Mouse (Mus musculus) stomach, embryonic 16.5 days (tissue): ENCODE data around the gene Cdsn. TPM values are rescaled to one million over a fixed set of nuclear protein-coding genes. Genes with fewer than 3 reads are reported as not detected.

Source experiments
- ATAC-seq: fragments of 200-750 bp; cut with Nextera tagmentation; 2 replicates; pipeline ENCODE4 v1.8.0; 2017; ENCODE audit warnings: moderate number of reproducible peaks, moderate TSS enrichment; ENCODE audit not compliant: insufficient read depth, low FRiP score
- H3K27ac ChIP-seq: fragments of 300-500 bp; sonication (generic); 2 replicates; pipeline ENCODE4 v1.5.1; 2014; ENCODE audit warnings: low read length
- H3K27me3 ChIP-seq: fragments of 300-500 bp; sonication (generic); 2 replicates; pipeline ENCODE4 v1.6.1; 2014; ENCODE audit warnings: low read length, control low read depth, mixed read lengths; ENCODE audit not compliant: control insufficient read depth, insufficient read depth
- H3K36me3 ChIP-seq: fragments of 300-500 bp; sonication (generic); 2 replicates; pipeline ENCODE4 v1.6.1; 2014; ENCODE audit warnings: low read length; ENCODE audit not compliant: control insufficient read depth, insufficient read depth
- H3K4me1 ChIP-seq: fragments of 300-500 bp; sonication (generic); 2 replicates; pipeline ENCODE4 v1.6.1; 2014; ENCODE audit warnings: low read length, control low read depth, mixed read lengths; ENCODE audit not compliant: control insufficient read depth, insufficient read depth
- H3K4me2 ChIP-seq: fragments of 300-500 bp; sonication (generic); 2 replicates; pipeline ENCODE4 v1.6.1; 2014; ENCODE audit warnings: low read depth, low read length, mixed read lengths
- H3K4me3 ChIP-seq: fragments of 300-500 bp; sonication (generic); replicated peaks from 2 replicates; pipeline ENCODE4 v1.5.1; 2014; ENCODE audit warnings: mild to moderate bottlenecking, low read length
- H3K9ac ChIP-seq: fragments of 300-500 bp; sonication (generic); 2 replicates; pipeline ENCODE4 v1.6.1; 2014; ENCODE audit warnings: low read length
- H3K9me3 ChIP-seq: fragments of 300-500 bp; sonication (generic); replicated peaks from 2 replicates; pipeline ENCODE4 v1.6.1; 2016; ENCODE audit warnings: low read length, control low read depth; ENCODE audit not compliant: control insufficient read depth
- WGBS: fragments of 180-500 bp; shearing (Covaris S2); extraction: QIAGEN DNeasy Blood & Tissue Kit; methylation state at CpG from one replicate; pipeline ENCODE4 v1.1.7; 2014; 5-methylcytosine and 5-hydroxymethylcytosine counted together
- polyA plus RNA-seq: library from polyadenylated mRNA; unstranded; fragments of >200 nt; fragmentation: Nextera tagmentation; extraction: Ambion mirVana; gene quantifications from 2 replicates; pipeline ENCODE4 v1.2.1, GENCODE M21; 2015

Gene Cdsn
- polyA plus RNA-seq, 1 experiment from 2014 or later = 7.7 TPM

DNA sequence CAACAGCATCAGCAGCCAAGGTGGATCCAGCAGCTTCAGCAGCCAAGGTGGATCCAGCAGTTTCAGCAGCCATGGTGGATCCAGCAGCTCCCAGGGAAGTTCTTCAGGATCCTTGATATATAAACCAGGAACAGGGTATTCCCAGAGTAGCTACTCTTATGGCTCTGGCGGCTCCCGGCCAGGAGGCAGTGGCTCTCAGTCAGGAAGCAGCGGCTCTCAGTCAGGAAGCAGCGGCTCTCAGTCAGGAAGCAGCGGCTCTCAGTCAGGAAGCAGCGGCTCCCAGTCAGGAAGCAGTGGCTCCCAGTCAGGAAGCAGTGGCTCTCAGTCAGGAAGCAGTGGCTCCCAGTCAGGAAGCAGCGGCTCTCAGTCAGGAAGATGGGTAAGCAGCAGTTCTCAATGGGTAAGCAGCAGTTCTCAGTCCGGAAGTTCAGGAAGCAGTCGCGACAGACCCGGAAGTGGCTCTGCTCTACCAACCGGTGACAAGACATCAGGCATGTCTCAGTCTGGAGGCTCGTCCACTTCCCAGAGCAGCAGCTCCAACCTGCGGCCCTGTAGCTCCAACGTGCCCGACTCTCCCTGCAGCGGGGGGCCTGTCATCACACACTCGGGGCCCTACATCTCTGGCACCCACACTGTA lies 3.0 kb downstream of the Cdsn start:
- Histone ChIP-seq H3K36me3 (no peaks in the 10 kb centered on the region), H3K9ac (no peak overlapping the region), H3K4me2 (no peak overlapping the region), H3K9me3 (no peaks in the 10 kb centered on the region), H3K27ac (no peak overlapping the region), H3K4me1 (peaks cover 7% of the 10 kb centered on the region), H3K4me3 (no peak overlapping the region), H3K27me3 (no peaks in the 10 kb centered on the region)
- ATAC-seq = no peak
- WGBS = 88% methylated on average over 18 of the region's 18 CpGs

DNA sequence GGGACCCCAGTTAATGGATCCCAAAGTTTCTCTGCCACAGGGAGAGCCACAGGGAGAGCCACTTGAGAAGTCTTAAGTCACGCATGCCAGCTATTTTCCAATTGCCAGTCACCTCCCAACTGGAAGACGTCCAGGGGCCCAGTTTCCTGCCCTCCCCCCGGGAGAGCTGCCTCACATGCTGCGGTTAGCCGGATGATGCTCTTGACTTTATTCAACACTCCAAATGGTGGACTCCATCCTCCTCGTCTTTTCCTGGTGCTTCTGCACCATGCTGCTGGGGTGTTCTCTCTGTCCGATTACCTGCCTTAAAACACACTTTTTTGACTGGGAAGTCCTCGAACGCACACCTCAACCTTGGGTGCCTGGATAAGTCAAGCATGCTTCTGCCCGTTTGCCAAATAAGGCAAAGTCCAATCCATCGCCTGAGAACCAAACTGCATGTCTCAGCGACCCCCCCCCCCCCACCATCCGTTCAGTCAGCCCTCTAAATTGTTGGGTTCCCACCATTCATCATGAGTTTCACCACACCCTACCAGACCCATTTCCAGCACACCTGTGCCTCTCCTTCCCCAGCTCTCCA lies 4.3 kb downstream of the Cdsn start:
- Histone ChIP-seq H3K9me3 (no peaks in the 10 kb centered on the region), H3K4me1 (no peaks in the 10 kb centered on the region), H3K9ac (no peak overlapping the region), H3K36me3 (no peaks in the 10 kb centered on the region), H3K27ac (no peak overlapping the region), H3K4me2 (no peak overlapping the region), H3K4me3 (no peak overlapping the region), H3K27me3 (no peaks in the 10 kb centered on the region)
- whole genome bisulfite sequencing = 89% methylated on average over 13 of the region's 13 CpGs
- no peak for ATAC-seq

DNA sequence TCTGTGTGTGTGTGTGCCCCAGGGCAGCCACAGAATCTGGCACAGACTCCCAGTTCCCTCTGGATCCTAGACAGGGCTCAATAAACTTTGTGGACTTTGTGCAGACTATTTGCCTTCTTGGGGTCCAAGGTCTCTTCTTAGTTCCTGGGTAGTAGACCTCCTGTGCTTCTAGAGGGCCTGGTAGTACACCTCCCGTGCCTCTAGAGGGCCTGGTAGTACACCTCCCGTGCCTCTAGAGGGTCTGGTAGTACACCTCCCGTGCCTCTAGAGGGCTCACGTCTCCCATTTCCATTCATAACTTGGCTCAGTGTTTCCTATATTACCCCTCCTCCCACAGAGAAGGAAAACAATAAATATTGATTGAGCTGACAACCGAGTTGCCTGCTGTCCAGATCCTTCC lies 4.9 kb downstream of the Cdsn start:
- Histone ChIP-seq H3K36me3 (no peaks in the 10 kb centered on the region), H3K4me3 (no peak overlapping the region), H3K27ac (peak overlapping the region; percentile 79; the same call in 1 of the 2 replicates), H3K4me1 (no peaks in the 10 kb centered on the region), H3K9me3 (no peaks in the 10 kb centered on the region), H3K4me2 (0 out of 2 replicates have a peak overlapping the region, but pooled peaks have one; percentile 24), H3K27me3 (no peaks in the 10 kb centered on the region), H3K9ac (no peak overlapping the region)
- 0 out of 2 replicates have a peak, but pooled peaks have one; percentile 17 for ATAC-seq
- WGBS = 22% methylated on average over 5 of the region's 5 CpGs

- H3K4me1 ChIP-seq = no peaks in the 10 kb centered on the region
- peak; percentile 38; the same call in 1 of the 2 replicates for ATAC-seq
- H3K4me2 ChIP-seq = 0 out of 2 replicates have a peak overlapping the region, but pooled peaks have one; percentile 24
- WGBS = 60% methylated on average over 9 of the region's 9 CpGs
- H3K27me3 ChIP-seq = no peaks in the 10 kb centered on the region
- no peak overlapping the region for H3K9ac ChIP-seq
- H3K9me3 ChIP-seq = no peaks in the 10 kb centered on the region
- no peaks in the 10 kb centered on the region for H3K36me3 ChIP-seq
- H3K4me3 ChIP-seq = no peak overlapping the region
- H3K27ac ChIP-seq = peak overlapping the region; percentile 79; the same call in 1 of the 2 replicates
Observed at GRCm38 (mm10) chr17:35557351-35557750, 5.4 kb downstream of the Cdsn start.

DNA sequence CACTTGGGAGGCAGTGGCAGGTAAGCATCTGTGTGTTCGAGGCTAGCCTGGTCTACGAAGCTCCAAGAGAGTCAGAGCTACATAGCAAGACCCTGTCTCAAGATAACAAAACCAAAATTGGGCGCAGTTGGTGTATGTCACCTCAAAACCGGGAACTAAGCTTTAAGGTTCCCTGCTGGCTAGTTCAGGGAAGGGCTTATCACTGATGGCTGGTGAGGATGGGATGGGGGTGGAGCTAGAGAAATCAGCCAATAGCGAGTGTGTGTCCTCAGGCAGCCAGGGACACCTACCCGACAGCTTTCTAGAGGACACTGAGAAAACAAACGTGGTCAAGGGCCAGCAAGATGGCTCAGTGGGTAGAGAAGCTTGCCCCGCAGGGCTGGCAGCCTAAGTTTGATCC lies 6.3 kb downstream of the Cdsn start:
- no peak overlapping the region for H3K4me2 ChIP-seq
- H3K27me3 ChIP-seq = no peaks in the 10 kb centered on the region
- H3K27ac ChIP-seq = no peak overlapping the region
- no peaks in the 10 kb centered on the region for H3K9me3 ChIP-seq
- H3K4me1 ChIP-seq = no peaks in the 10 kb centered on the region
- H3K9ac ChIP-seq = no peak overlapping the region
- ATAC-seq = no peak
- no peak overlapping the region for H3K4me3 ChIP-seq
- WGBS = 60% methylated on average over 8 of the region's 8 CpGs
- no peaks in the 10 kb centered on the region for H3K36me3 ChIP-seq

GRCm38 (mm10) chr17:35567150-35567549 lies 15.2 kb downstream of the Cdsn start, which contains the start of gene 2300002M23Rik:
Gene 2300002M23Rik (plus strand): TSS chr17:35567450.
- no peak for ATAC-seq
- Histone ChIP-seq H3K9me3 (no peaks in the 10 kb centered on the region), H3K4me1 (peaks cover 6% of the 10 kb centered on the region; the same call in 1 of the 2 replicates), H3K4me2 (no peak within 1 kb of the TSS), H3K27me3 (peaks cover 10% of the 10 kb centered on the region), H3K4me3 (no peak within 1 kb of the TSS), H3K27ac (no peak within 1 kb of the TSS), H3K36me3 (no peaks in the 10 kb centered on the region), H3K9ac (no peak within 1 kb of the TSS)
- 56% methylated on average over 3 of the region's 3 CpGs for WGBS

DNA sequence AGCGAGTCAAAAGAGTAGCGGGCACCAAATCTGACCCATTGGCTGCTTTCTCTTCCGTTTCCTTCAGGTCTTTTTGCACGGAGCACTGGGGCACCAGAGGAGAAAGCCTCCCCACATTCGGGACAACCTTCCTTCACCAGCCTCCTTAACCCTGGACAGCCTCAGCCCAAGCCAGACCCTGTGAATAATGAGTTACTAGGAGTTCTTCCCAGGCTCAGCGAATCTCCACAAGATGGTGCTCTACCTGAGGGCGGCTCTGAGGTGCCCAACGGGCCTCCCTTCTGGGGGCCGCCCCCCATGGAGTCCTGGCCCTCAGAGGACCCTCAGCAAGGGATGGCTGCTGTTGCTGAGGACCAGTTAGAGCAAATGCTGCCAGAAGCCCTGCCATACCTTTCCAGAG lies 15.8 kb downstream of the Cdsn start:
- Histone ChIP-seq H3K36me3 (no peaks in the 10 kb centered on the region), H3K9ac (no peak overlapping the region), H3K4me1 (peaks cover 6% of the 10 kb centered on the region; the same call in 1 of the 2 replicates), H3K27ac (no peak overlapping the region), H3K9me3 (no peaks in the 10 kb centered on the region), H3K4me2 (no peak overlapping the region), H3K4me3 (no peak overlapping the region), H3K27me3 (peaks cover 10% of the 10 kb centered on the region)
- WGBS = 21% methylated on average over 9 of the region's 9 CpGs
- no peak for ATAC-seq

- H3K4me1 ChIP-seq = peaks cover 6% of the 10 kb centered on the region; the same call in 1 of the 2 replicates
- no peaks in the 10 kb centered on the region for H3K9me3 ChIP-seq
- peak overlapping the region; percentile 51 for H3K4me2 ChIP-seq
- 6% methylated on average over 28 of the region's 28 CpGs for WGBS
- H3K27ac ChIP-seq = no peak overlapping the region
- peaks cover 10% of the 10 kb centered on the region for H3K27me3 ChIP-seq
- no peaks in the 10 kb centered on the region for H3K36me3 ChIP-seq
- H3K4me3 ChIP-seq = peak overlapping the region; percentile 29
- peak; percentile 37; the same call in 1 of the 2 replicates for ATAC-seq
- peak overlapping the region; percentile 63 for H3K9ac ChIP-seq
Observed at GRCm38 (mm10) chr17:35569091-35569944, 17.4 kb downstream of the Cdsn start.

- no peak for ATAC-seq
- no peaks in the 10 kb centered on the region for H3K36me3 ChIP-seq
- H3K27ac ChIP-seq = no peak overlapping the region
- no peak overlapping the region for H3K9ac ChIP-seq
- WGBS = 65% methylated on average over 14 of the region's 14 CpGs
- no peak overlapping the region for H3K4me2 ChIP-seq
- H3K9me3 ChIP-seq = no peaks in the 10 kb centered on the region
- no peak overlapping the region for H3K4me3 ChIP-seq
- peaks cover 6% of the 10 kb centered on the region; the same call in 1 of the 2 replicates for H3K4me1 ChIP-seq
- peaks cover 10% of the 10 kb centered on the region for H3K27me3 ChIP-seq
Observed at GRCm38 (mm10) chr17:35570836-35571235, 18.9 kb downstream of the Cdsn start.
